Mouse (Mus musculus): ENCODE results near the gene Sept11. TPM values are rescaled to one million over a fixed set of nuclear protein-coding genes. Genes with fewer than 3 reads are reported as not detected.

Sept11 gene
- polyA plus RNA-seq, 1 experiment from 2014 or later = 21.4 TPM

DNA sequence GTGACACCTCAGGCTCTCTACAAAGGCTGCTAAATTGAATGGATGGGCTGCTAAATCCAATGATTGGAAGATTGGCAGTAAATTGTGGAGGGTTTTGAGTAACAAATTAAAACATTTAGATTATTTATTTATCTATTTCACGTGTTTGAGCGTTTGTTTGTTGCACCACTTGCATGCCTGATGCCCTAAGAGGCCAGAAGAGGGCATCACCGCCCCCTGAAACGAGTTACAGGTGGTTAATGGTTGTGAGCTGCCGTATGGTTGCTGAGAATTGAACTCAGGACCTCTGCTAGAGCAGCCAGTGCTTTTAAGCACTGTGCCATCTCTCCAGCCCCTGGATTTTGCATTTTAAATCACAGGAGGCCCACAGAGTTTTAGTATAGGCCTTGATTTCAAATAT lies 42.2 kb upstream of the Sept11 start:
- no peaks in the 10 kb centered on the region for H3K36me3 ChIP-seq (ENCODE audit: control insufficient read depth, insufficient read depth)
- no peaks in the 10 kb centered on the region; the same call in 1 of the 2 replicates for H3K4me1 ChIP-seq (ENCODE audit: control insufficient read depth, low read depth, low read length)
- H3K9me3 ChIP-seq (replicated peaks; ENCODE audit: control insufficient read depth, low read length) = no peaks in the 10 kb centered on the region
- no peak for ATAC-seq (ENCODE audit: low read depth)
- 41% methylated on average over 5 of the region's 5 CpGs for WGBS (ENCODE audit: insufficient replicate concordance)
- H3K27ac ChIP-seq (ENCODE audit: low read length) = no peak overlapping the region
- no peak overlapping the region for H3K4me3 ChIP-seq (ENCODE audit: low read depth, low read length)
- H3K27me3 ChIP-seq (ENCODE audit: control insufficient read depth, insufficient read depth, low read depth, low read length) = peaks cover 2% of the 10 kb centered on the region; the same call in 1 of the 2 replicates
- no peak overlapping the region for H3K4me2 ChIP-seq (ENCODE audit: low read depth, low read length)
- no peak overlapping the region for H3K9ac ChIP-seq (ENCODE audit: low read depth, low read length)

- WGBS (ENCODE audit: insufficient replicate concordance) = 52% methylated on average over 9 of the region's 9 CpGs
- H3K27me3 ChIP-seq (ENCODE audit: control insufficient read depth, insufficient read depth, low read depth, low read length) = no peaks in the 10 kb centered on the region; the same call in 1 of the 2 replicates
- H3K4me1 ChIP-seq (ENCODE audit: control insufficient read depth, low read depth, low read length) = no peaks in the 10 kb centered on the region; the same call in 1 of the 2 replicates
- H3K9me3 ChIP-seq (replicated peaks; ENCODE audit: control insufficient read depth, low read length) = no peaks in the 10 kb centered on the region
- H3K4me2 ChIP-seq (ENCODE audit: low read depth, low read length) = no peak overlapping the region
- H3K27ac ChIP-seq (ENCODE audit: low read length) = no peak overlapping the region
- ATAC-seq (ENCODE audit: low read depth) = no peak
- no peaks in the 10 kb centered on the region for H3K36me3 ChIP-seq (ENCODE audit: control insufficient read depth, insufficient read depth)
- H3K9ac ChIP-seq (ENCODE audit: low read depth, low read length) = no peak overlapping the region
- no peak overlapping the region for H3K4me3 ChIP-seq (ENCODE audit: low read depth, low read length)
Observed at GRCm38 (mm10) chr5:93051951-93052350, 41.3 kb upstream of the Sept11 start.

- no peak for ATAC-seq (ENCODE audit: low read depth)
- Histone ChIP-seq H3K36me3 (ENCODE audit: control insufficient read depth, insufficient read depth) (no peaks in the 10 kb centered on the region), H3K4me2 (ENCODE audit: low read depth, low read length) (no peak overlapping the region), H3K9me3 (replicated peaks; ENCODE audit: control insufficient read depth, low read length) (no peaks in the 10 kb centered on the region), H3K27ac (ENCODE audit: low read length) (no peak overlapping the region), H3K4me1 (ENCODE audit: control insufficient read depth, low read depth, low read length) (no peaks in the 10 kb centered on the region; the same call in 1 of the 2 replicates), H3K9ac (ENCODE audit: low read depth, low read length) (no peak overlapping the region), H3K27me3 (ENCODE audit: control insufficient read depth, insufficient read depth, low read depth, low read length) (no peaks in the 10 kb centered on the region), H3K4me3 (ENCODE audit: low read depth, low read length) (no peak overlapping the region)
- WGBS (ENCODE audit: insufficient replicate concordance) = 53% methylated on average over 8 of the region's 8 CpGs
Observed at GRCm38 (mm10) chr5:93053606-93054397, 39.4 kb upstream of the Sept11 start.

DNA sequence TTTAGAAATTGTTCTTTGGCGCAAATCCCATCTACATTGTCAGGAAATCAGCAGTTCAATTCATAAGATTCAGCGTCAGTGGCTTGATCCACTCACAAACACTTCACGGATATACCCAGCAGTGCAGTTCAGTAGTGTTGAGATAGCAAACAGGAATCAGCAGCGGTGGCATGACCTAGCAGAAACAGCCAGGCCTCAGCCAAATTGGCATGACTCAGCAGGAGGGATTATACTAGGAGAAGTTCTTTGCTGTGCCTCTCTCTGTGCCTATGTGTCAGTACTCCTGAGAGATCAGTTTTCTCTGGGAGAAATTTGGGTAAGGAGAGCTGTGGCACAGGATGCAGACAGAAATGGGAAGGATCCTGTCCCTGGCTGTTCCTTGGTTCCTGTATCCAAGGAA lies 32.4 kb upstream of the Sept11 start:
- 50% methylated on average over 4 of the region's 4 CpGs for WGBS (ENCODE audit: insufficient replicate concordance)
- no peak overlapping the region for H3K9ac ChIP-seq (ENCODE audit: low read depth, low read length)
- no peaks in the 10 kb centered on the region for H3K4me1 ChIP-seq (ENCODE audit: control insufficient read depth, low read depth, low read length)
- no peaks in the 10 kb centered on the region for H3K27me3 ChIP-seq (ENCODE audit: control insufficient read depth, insufficient read depth, low read depth, low read length)
- no peak overlapping the region for H3K4me2 ChIP-seq (ENCODE audit: low read depth, low read length)
- H3K27ac ChIP-seq (ENCODE audit: low read length) = no peak overlapping the region
- no peak overlapping the region for H3K4me3 ChIP-seq (ENCODE audit: low read depth, low read length)
- ATAC-seq (ENCODE audit: low read depth) = no peak
- no peaks in the 10 kb centered on the region for H3K36me3 ChIP-seq (ENCODE audit: control insufficient read depth, insufficient read depth)
- no peaks in the 10 kb centered on the region for H3K9me3 ChIP-seq (replicated peaks; ENCODE audit: control insufficient read depth, low read length)

GRCm38 (mm10) chr5:93077661-93078323 lies 15.4 kb upstream of the Sept11 start:
- no peaks in the 10 kb centered on the region for H3K27me3 ChIP-seq (ENCODE audit: control insufficient read depth, insufficient read depth, low read depth, low read length)
- H3K27ac ChIP-seq (ENCODE audit: low read length) = no peak overlapping the region
- H3K9me3 ChIP-seq (replicated peaks; ENCODE audit: control insufficient read depth, low read length) = no peaks in the 10 kb centered on the region
- H3K4me1 ChIP-seq (ENCODE audit: control insufficient read depth, low read depth, low read length) = no peaks in the 10 kb centered on the region
- H3K9ac ChIP-seq (ENCODE audit: low read depth, low read length) = no peak overlapping the region
- no peaks in the 10 kb centered on the region for H3K36me3 ChIP-seq (ENCODE audit: control insufficient read depth, insufficient read depth)
- no peak for ATAC-seq (ENCODE audit: low read depth)
- 52% methylated on average over 7 of the region's 7 CpGs for WGBS (ENCODE audit: insufficient replicate concordance)
- no peak overlapping the region for H3K4me2 ChIP-seq (ENCODE audit: low read depth, low read length)
- H3K4me3 ChIP-seq (ENCODE audit: low read depth, low read length) = no peak overlapping the region

- Histone ChIP-seq H3K4me1 (ENCODE audit: control insufficient read depth, low read depth, low read length) (no peaks in the 10 kb centered on the region), H3K27ac (ENCODE audit: low read length) (no peak overlapping the region), H3K9ac (ENCODE audit: low read depth, low read length) (no peak overlapping the region), H3K4me3 (ENCODE audit: low read depth, low read length) (no peak overlapping the region), H3K9me3 (replicated peaks; ENCODE audit: control insufficient read depth, low read length) (no peaks in the 10 kb centered on the region), H3K36me3 (ENCODE audit: control insufficient read depth, insufficient read depth) (no peaks in the 10 kb centered on the region), H3K4me2 (ENCODE audit: low read depth, low read length) (no peak overlapping the region), H3K27me3 (ENCODE audit: control insufficient read depth, insufficient read depth, low read depth, low read length) (no peaks in the 10 kb centered on the region)
- no peak for ATAC-seq (ENCODE audit: low read depth)
- WGBS (ENCODE audit: insufficient replicate concordance) = 72% methylated on average over 3 of the region's 3 CpGs
Observed at GRCm38 (mm10) chr5:93079596-93079995, 13.6 kb upstream of the Sept11 start.

GRCm38 (mm10) chr5:93085015-93085598 lies 8.1 kb upstream of the Sept11 start:
- no peak for ATAC-seq (ENCODE audit: low read depth)
- no peak overlapping the region for H3K4me3 ChIP-seq (ENCODE audit: low read depth, low read length)

DNA sequence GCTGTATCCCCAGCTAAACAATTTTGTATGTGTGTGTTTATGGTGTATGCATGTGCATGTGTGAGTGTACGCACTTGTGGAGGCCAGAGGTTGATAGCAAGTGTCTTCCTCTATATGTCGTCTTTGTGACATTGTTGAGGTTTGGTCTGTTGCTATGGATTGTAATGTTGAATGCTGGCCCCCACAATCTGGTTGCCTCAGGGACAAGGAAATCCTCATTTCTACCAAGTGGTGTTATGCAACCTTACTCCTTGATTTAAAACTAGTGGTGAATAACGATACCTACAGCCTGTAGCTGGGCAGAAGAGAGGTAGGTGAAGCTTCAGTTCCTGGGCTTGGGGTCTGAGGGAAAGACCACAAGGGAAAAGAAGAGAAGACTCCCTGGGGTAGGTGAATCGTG lies 7.3 kb upstream of the Sept11 start:
- 56% methylated on average over 4 of the region's 4 CpGs for WGBS (ENCODE audit: insufficient replicate concordance)
- Histone ChIP-seq H3K9ac (ENCODE audit: low read depth, low read length) (no peak overlapping the region), H3K9me3 (replicated peaks; ENCODE audit: control insufficient read depth, low read length) (no peaks in the 10 kb centered on the region), H3K36me3 (ENCODE audit: control insufficient read depth, insufficient read depth) (no peaks in the 10 kb centered on the region), H3K27ac (ENCODE audit: low read length) (no peak overlapping the region), H3K4me3 (ENCODE audit: low read depth, low read length) (no peak overlapping the region), H3K4me1 (ENCODE audit: control insufficient read depth, low read depth, low read length) (no peaks in the 10 kb centered on the region), H3K4me2 (ENCODE audit: low read depth, low read length) (no peak overlapping the region), H3K27me3 (ENCODE audit: control insufficient read depth, insufficient read depth, low read depth, low read length) (no peaks in the 10 kb centered on the region)
- ATAC-seq (ENCODE audit: low read depth) = no peak

More at GRCm38 (mm10) chr5:93085015-93085598, 8.1 kb upstream of the Sept11 start:
- WGBS (ENCODE audit: insufficient replicate concordance) = 48% methylated on average over 4 of the region's 4 CpGs
- H3K9ac ChIP-seq (ENCODE audit: low read depth, low read length) = no peak overlapping the region
- no peaks in the 10 kb centered on the region for H3K4me1 ChIP-seq (ENCODE audit: control insufficient read depth, low read depth, low read length)
- no peaks in the 10 kb centered on the region for H3K36me3 ChIP-seq (ENCODE audit: control insufficient read depth, insufficient read depth)
- no peaks in the 10 kb centered on the region for H3K9me3 ChIP-seq (replicated peaks; ENCODE audit: control insufficient read depth, low read length)
- H3K27ac ChIP-seq (ENCODE audit: low read length) = no peak overlapping the region
- H3K27me3 ChIP-seq (ENCODE audit: control insufficient read depth, insufficient read depth, low read depth, low read length) = no peaks in the 10 kb centered on the region
- H3K4me2 ChIP-seq (ENCODE audit: low read depth, low read length) = no peak overlapping the region

DNA sequence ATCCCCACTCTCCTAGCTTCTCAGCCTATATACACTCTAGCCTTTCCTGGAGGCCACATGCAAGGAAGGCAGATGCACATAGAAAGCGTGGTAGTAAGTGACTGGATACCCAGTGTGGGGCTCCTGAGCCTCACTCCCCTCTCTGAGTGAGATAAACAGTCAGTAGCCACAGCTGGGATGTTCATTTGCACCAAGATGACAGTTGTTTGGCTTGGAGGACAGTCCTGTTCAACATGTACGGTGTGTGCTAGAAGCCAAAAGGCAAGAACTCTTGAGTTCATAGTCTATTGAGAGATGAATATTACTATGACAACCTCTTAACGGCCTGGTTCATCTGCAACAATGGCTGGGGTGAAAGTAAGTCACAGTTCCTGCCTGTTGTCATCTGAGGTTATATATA lies 2.0 kb upstream of the Sept11 start:
- H3K27ac ChIP-seq (ENCODE audit: low read length) = no peak overlapping the region
- no peaks in the 10 kb centered on the region for H3K36me3 ChIP-seq (ENCODE audit: control insufficient read depth, insufficient read depth)
- 62% methylated on average over 3 of the region's 3 CpGs for WGBS (ENCODE audit: insufficient replicate concordance)
- no peak overlapping the region for H3K4me2 ChIP-seq (ENCODE audit: low read depth, low read length)
- ATAC-seq (ENCODE audit: low read depth) = no peak
- H3K27me3 ChIP-seq (ENCODE audit: control insufficient read depth, insufficient read depth, low read depth, low read length) = no peaks in the 10 kb centered on the region
- peaks cover 10% of the 10 kb centered on the region for H3K4me1 ChIP-seq (ENCODE audit: control insufficient read depth, low read depth, low read length)
- H3K4me3 ChIP-seq (ENCODE audit: low read depth, low read length) = no peak overlapping the region
- no peaks in the 10 kb centered on the region for H3K9me3 ChIP-seq (replicated peaks; ENCODE audit: control insufficient read depth, low read length)
- H3K9ac ChIP-seq (ENCODE audit: low read depth, low read length) = no peak overlapping the region
